Mouse (Mus musculus): ENCODE data around the gene Xylt1. TPM values are rescaled to one million over a fixed set of nuclear protein-coding genes. Genes with fewer than 3 reads are reported as not detected.

Xylt1 gene
- polyA plus RNA-seq, 1 experiment from 2014 or later, result 2.1 TPM

DNA sequence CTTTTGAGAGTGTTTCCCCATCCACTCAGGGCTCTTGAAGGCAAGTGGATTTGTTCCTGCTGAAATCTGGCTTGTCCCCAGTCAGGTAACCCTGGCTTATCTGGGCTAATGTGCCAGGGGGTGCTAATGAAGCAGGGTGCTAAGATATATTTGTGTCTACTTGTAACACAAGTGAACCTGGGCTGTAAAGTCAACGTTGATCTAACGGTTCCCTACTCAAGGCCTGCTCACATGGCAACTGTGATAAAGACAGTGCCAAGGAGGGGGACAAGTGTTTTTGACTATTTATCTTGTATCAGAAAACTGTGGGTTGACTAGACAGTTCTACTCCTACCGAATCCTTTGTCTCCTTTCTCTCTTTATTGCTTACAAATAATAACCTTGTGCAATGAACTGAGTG, 8.3 kb downstream of the Xylt1 start:
- Histone ChIP-seq H3K9ac (ENCODE audit: low read depth, low read length) (no peak overlapping the region), H3K27ac (ENCODE audit: low read depth, low read length) (no peak overlapping the region), H3K4me3 (ENCODE audit: low read depth, low read length) (no peak overlapping the region), H3K4me2 (replicated peaks; ENCODE audit: low read depth, low read length) (no peak overlapping the region), H3K9me3 (ENCODE audit: control insufficient read depth, low read length) (no peaks in the 10 kb centered on the region), H3K4me1 (replicated peaks; ENCODE audit: control insufficient read depth, insufficient read depth, low read length) (no peaks in the 10 kb centered on the region), H3K27me3 (ENCODE audit: control insufficient read depth, insufficient read depth, low read length) (no peaks in the 10 kb centered on the region), H3K36me3 (ENCODE audit: control insufficient read depth, insufficient read depth, low read length) (no peaks in the 10 kb centered on the region)
- DNase-seq (ENCODE audit: low spot score) (no peak), ATAC-seq (ENCODE audit: low FRiP score) (no peak)
- 89% methylated on average over 3 of the region's 3 CpGs for WGBS

DNA sequence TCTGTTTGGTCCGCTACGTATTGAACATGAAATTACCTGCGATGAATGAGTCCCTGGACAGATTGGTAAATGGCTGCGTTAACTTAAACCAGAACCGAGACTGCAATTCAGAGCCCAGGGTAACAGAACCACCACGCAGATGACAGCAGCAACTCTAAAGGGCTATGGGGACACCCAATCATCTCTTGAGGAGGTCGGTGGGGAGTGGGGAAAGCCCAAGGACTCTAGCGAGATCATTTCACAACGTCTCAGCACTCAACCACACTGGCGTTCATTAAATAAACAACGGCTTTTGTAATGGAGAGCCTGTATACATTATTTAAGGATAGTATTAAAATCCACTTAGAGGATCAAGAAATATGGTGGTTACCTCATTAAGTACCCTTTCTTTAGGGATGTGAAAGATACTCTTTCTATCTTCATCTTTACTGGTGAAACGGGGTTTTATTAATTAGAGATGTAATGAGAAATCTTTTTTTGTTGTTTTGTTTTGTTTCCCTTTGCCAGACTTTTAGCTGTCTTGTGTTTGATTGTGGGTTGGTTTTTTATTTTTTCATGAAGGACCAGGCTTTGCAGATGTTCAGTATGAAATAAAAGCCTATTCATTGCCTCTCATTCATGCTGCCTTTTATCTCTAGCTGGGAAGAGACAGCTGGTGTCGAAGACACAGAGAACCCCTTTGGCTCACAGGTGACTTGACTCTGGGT, 12.2 kb downstream of the Xylt1 start:
- Histone ChIP-seq H3K9me3 (ENCODE audit: control insufficient read depth, low read length) (no peaks in the 10 kb centered on the region), H3K4me3 (ENCODE audit: low read depth, low read length) (no peak overlapping the region), H3K27ac (ENCODE audit: low read depth, low read length) (no peak overlapping the region), H3K36me3 (ENCODE audit: control insufficient read depth, insufficient read depth, low read length) (no peaks in the 10 kb centered on the region), H3K4me1 (replicated peaks; ENCODE audit: control insufficient read depth, insufficient read depth, low read length) (no peaks in the 10 kb centered on the region), H3K4me2 (replicated peaks; ENCODE audit: low read depth, low read length) (no peak overlapping the region), H3K9ac (ENCODE audit: low read depth, low read length) (no peak overlapping the region), H3K27me3 (ENCODE audit: control insufficient read depth, insufficient read depth, low read length) (no peaks in the 10 kb centered on the region)
- WGBS, result 87% methylated on average over 13 of the region's 13 CpGs
- ATAC-seq (ENCODE audit: low FRiP score), result no peak
- DNase-seq (ENCODE audit: low spot score), result no peak

DNA sequence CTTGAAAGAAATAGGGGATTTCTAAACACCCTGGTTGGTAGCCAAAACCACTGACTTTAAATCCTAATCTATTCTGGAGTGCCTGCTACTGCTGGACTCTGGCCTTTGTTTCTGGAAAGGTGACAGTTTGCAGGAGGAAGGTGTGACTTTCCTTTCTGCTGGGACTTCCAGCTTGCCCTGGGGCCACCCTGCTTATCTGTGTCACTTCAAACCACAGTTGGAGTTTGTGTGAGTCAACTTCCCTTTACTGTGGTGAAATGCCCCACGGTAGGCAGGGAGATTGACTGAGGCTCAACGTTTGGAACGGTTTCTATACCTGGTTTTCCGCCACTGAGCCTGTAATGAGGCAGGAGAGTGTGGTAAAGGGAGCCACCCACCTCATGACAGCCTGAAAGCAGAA, 13.2 kb downstream of the Xylt1 start:
- no peak overlapping the region for H3K4me2 ChIP-seq (replicated peaks; ENCODE audit: low read depth, low read length)
- WGBS, result 67% methylated on average over 4 of the region's 4 CpGs
- no peak for DNase-seq (ENCODE audit: low spot score)
- H3K27me3 ChIP-seq (ENCODE audit: control insufficient read depth, insufficient read depth, low read length), result no peaks in the 10 kb centered on the region
- ATAC-seq (ENCODE audit: low FRiP score), result no peak
- H3K9ac ChIP-seq (ENCODE audit: low read depth, low read length), result no peak overlapping the region
- no peaks in the 10 kb centered on the region for H3K36me3 ChIP-seq (ENCODE audit: control insufficient read depth, insufficient read depth, low read length)
- no peaks in the 10 kb centered on the region for H3K4me1 ChIP-seq (replicated peaks; ENCODE audit: control insufficient read depth, insufficient read depth, low read length)
- H3K27ac ChIP-seq (ENCODE audit: low read depth, low read length), result no peak overlapping the region
- no peak overlapping the region for H3K4me3 ChIP-seq (ENCODE audit: low read depth, low read length)
- H3K9me3 ChIP-seq (ENCODE audit: control insufficient read depth, low read length), result no peaks in the 10 kb centered on the region

DNA sequence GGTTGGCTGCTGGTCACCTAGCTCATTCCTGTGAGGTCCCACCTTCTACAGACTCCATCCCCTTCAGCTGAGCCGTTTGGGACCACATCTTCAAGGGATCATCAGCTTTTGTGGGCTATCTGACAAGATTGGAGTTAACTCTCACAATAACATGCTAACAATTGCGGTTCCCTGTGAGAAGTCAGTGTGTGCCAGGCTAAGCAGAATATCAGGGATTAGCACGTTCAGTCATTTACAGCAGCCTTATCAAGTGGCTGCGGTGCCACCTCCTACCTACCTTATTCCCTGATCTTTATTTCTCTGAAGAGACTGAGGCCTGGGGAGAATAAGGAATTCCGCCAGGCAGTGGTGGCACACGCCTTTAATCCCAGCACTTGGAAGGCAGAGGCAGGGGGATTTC, 13.6 kb downstream of the Xylt1 start:
- Histone ChIP-seq H3K9ac (ENCODE audit: low read depth, low read length) (no peak overlapping the region), H3K27me3 (ENCODE audit: control insufficient read depth, insufficient read depth, low read length) (no peaks in the 10 kb centered on the region), H3K36me3 (ENCODE audit: control insufficient read depth, insufficient read depth, low read length) (no peaks in the 10 kb centered on the region), H3K27ac (ENCODE audit: low read depth, low read length) (no peak overlapping the region), H3K9me3 (ENCODE audit: control insufficient read depth, low read length) (no peaks in the 10 kb centered on the region), H3K4me2 (replicated peaks; ENCODE audit: low read depth, low read length) (no peak overlapping the region), H3K4me3 (ENCODE audit: low read depth, low read length) (no peak overlapping the region), H3K4me1 (replicated peaks; ENCODE audit: control insufficient read depth, insufficient read depth, low read length) (no peaks in the 10 kb centered on the region)
- no peak for ATAC-seq (ENCODE audit: low FRiP score)
- DNase-seq (ENCODE audit: low spot score), result no peak
- WGBS, result 91% methylated on average over 6 of the region's 6 CpGs

DNA sequence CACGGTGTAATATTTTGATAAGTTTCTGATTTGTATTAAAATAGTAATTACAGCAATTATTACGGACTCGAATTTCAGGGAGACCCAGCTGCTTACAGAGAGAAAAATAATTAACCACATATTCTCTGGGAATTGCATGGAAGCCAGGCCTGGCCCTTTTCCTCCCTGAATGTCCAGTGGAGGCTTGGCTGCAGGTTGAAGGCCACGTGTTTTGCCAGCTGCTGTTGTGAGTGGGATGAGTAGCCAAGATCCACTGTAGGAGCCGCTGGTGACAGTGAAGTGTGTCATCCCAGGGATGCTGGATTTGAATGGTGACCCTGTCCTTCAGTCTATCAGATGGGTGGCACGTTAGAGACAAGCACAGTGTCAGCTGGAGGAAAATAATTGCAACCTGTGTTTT, 14.7 kb downstream of the Xylt1 start:
- Histone ChIP-seq H3K4me3 (ENCODE audit: low read depth, low read length) (no peak overlapping the region), H3K4me2 (replicated peaks; ENCODE audit: low read depth, low read length) (no peak overlapping the region), H3K4me1 (replicated peaks; ENCODE audit: control insufficient read depth, insufficient read depth, low read length) (no peaks in the 10 kb centered on the region), H3K9ac (ENCODE audit: low read depth, low read length) (no peak overlapping the region), H3K27ac (ENCODE audit: low read depth, low read length) (no peak overlapping the region), H3K9me3 (ENCODE audit: control insufficient read depth, low read length) (no peaks in the 10 kb centered on the region), H3K27me3 (ENCODE audit: control insufficient read depth, insufficient read depth, low read length) (no peaks in the 10 kb centered on the region), H3K36me3 (ENCODE audit: control insufficient read depth, insufficient read depth, low read length) (no peaks in the 10 kb centered on the region)
- WGBS, result 86% methylated on average over 6 of the region's 6 CpGs
- DNase-seq (ENCODE audit: low spot score), result no peak
- ATAC-seq (ENCODE audit: low FRiP score), result no peak

DNA sequence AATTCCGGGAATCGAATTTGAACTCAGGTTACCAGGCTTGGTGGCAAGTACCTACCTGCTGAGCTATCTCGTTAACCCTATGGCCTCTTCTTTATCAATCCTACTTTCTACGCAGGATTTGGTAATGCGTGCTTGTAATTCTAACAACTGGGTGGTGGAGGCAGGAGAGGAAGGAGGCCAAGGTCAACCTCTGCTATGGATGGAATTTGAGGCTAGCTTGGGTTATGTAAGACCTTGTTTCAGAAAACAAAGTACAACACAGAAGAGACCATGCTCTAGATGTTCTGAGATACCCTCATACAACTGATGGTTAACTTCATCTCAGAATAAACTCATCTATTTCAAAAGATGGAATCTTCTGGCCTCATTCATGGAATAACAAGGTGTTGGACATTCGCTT, 17.1 kb downstream of the Xylt1 start:
- DNase-seq (ENCODE audit: low spot score) (no peak), ATAC-seq (ENCODE audit: low FRiP score) (no peak)
- H3K4me2 ChIP-seq (replicated peaks; ENCODE audit: low read depth, low read length), result no peak overlapping the region
- no peaks in the 10 kb centered on the region for H3K9me3 ChIP-seq (ENCODE audit: control insufficient read depth, low read length)
- H3K9ac ChIP-seq (ENCODE audit: low read depth, low read length), result no peak overlapping the region
- 92% methylated on average over 6 of the region's 6 CpGs for WGBS
- no peak overlapping the region for H3K27ac ChIP-seq (ENCODE audit: low read depth, low read length)
- H3K36me3 ChIP-seq (ENCODE audit: control insufficient read depth, insufficient read depth, low read length), result no peaks in the 10 kb centered on the region
- H3K4me3 ChIP-seq (ENCODE audit: low read depth, low read length), result no peak overlapping the region
- H3K4me1 ChIP-seq (replicated peaks; ENCODE audit: control insufficient read depth, insufficient read depth, low read length), result no peaks in the 10 kb centered on the region
- no peaks in the 10 kb centered on the region for H3K27me3 ChIP-seq (ENCODE audit: control insufficient read depth, insufficient read depth, low read length)

DNA sequence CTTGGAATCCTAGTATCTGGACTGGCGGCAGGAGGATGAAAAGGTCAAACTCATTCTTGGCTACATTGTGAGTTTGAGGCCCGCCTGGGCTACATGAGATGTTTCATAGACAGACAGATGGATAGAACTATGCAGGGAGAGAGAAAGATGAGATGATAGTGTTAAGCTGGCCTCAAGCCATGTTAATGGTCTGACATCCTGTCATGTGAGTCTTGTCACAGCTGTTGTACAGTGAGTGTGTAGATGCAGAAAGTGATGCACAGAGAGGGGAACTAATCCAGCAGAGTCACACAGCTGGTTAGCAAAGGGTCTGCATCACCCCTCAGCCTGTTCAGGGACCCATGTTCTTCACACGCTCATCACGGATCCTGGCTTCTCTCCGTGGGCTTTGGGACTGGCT, 19.2 kb downstream of the Xylt1 start:
- H3K4me2 ChIP-seq (replicated peaks; ENCODE audit: low read depth, low read length), result no peak overlapping the region
- no peak overlapping the region for H3K4me3 ChIP-seq (ENCODE audit: low read depth, low read length)
- no peak for ATAC-seq (ENCODE audit: low FRiP score)
- H3K9ac ChIP-seq (ENCODE audit: low read depth, low read length), result no peak overlapping the region
- no peaks in the 10 kb centered on the region for H3K9me3 ChIP-seq (ENCODE audit: control insufficient read depth, low read length)
- H3K36me3 ChIP-seq (ENCODE audit: control insufficient read depth, insufficient read depth, low read length), result no peaks in the 10 kb centered on the region
- no peaks in the 10 kb centered on the region for H3K4me1 ChIP-seq (replicated peaks; ENCODE audit: control insufficient read depth, insufficient read depth, low read length)
- WGBS, result 91% methylated on average over 5 of the region's 5 CpGs
- H3K27ac ChIP-seq (ENCODE audit: low read depth, low read length), result no peak overlapping the region
- H3K27me3 ChIP-seq (ENCODE audit: control insufficient read depth, insufficient read depth, low read length), result no peaks in the 10 kb centered on the region
- DNase-seq (ENCODE audit: low spot score), result no peak

DNA sequence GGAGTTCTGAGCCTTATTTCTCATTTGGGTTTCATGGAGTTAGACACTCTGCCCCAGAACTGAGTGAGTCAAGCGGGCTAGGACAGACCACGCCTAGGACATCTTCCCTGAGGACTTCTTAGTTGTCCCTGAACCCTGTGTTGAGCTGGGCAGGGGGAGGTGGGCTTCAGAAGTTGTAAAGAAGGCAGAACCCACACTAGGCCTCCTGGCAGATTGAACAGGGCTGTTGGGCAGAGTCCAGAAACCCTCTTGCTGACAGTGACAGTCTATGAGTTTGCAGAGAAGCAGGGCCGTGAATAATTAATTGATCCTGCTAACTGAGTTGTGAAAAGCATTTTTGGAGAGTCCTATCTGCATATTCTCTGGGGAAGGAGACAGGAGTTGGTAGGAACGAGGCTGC, 20.8 kb downstream of the Xylt1 start:
- H3K4me1 ChIP-seq (replicated peaks; ENCODE audit: control insufficient read depth, insufficient read depth, low read length), result no peaks in the 10 kb centered on the region
- ATAC-seq (ENCODE audit: low FRiP score) (no peak), DNase-seq (ENCODE audit: low spot score) (no peak)
- no peak overlapping the region for H3K4me2 ChIP-seq (replicated peaks; ENCODE audit: low read depth, low read length)
- WGBS, result 74% methylated on average over 4 of the region's 4 CpGs
- H3K36me3 ChIP-seq (ENCODE audit: control insufficient read depth, insufficient read depth, low read length), result no peaks in the 10 kb centered on the region
- H3K9me3 ChIP-seq (ENCODE audit: control insufficient read depth, low read length), result no peaks in the 10 kb centered on the region
- H3K9ac ChIP-seq (ENCODE audit: low read depth, low read length), result no peak overlapping the region
- H3K4me3 ChIP-seq (ENCODE audit: low read depth, low read length), result no peak overlapping the region
- H3K27me3 ChIP-seq (ENCODE audit: control insufficient read depth, insufficient read depth, low read length), result no peaks in the 10 kb centered on the region
- H3K27ac ChIP-seq (ENCODE audit: low read depth, low read length), result no peak overlapping the region

DNA sequence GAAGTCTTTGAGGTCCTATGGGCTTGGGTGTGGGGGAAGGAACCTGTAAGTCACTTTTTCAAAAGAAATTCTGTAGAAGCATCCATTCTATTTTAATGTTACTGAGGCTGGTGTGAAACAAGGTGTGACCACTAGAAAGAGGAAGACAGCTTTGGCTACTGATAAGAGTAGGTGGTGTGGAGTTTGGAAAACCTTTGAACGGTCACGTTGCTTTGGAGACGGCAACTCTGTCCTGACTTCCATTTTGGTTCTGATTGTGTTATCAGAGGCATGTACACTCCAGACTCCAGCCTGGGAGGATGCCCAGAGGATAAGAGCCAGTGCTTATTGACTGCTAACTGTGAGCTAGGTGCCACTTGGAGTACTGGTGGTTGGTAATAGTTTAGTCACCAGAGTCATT, 25.6 kb downstream of the Xylt1 start:
- Histone ChIP-seq H3K27ac (ENCODE audit: low read depth, low read length) (no peak overlapping the region), H3K4me3 (ENCODE audit: low read depth, low read length) (no peak overlapping the region), H3K4me2 (replicated peaks; ENCODE audit: low read depth, low read length) (no peak overlapping the region), H3K36me3 (ENCODE audit: control insufficient read depth, insufficient read depth, low read length) (no peaks in the 10 kb centered on the region), H3K9me3 (ENCODE audit: control insufficient read depth, low read length) (no peaks in the 10 kb centered on the region), H3K9ac (ENCODE audit: low read depth, low read length) (no peak overlapping the region), H3K27me3 (ENCODE audit: control insufficient read depth, insufficient read depth, low read length) (no peaks in the 10 kb centered on the region), H3K4me1 (replicated peaks; ENCODE audit: control insufficient read depth, insufficient read depth, low read length) (no peaks in the 10 kb centered on the region)
- DNase-seq (ENCODE audit: low spot score), result no peak
- 88% methylated on average over 3 of the region's 3 CpGs for WGBS
- ATAC-seq (ENCODE audit: low FRiP score), result no peak

All from hindbrain, embryonic 11.5 days (tissue).